Mouse (Mus musculus) B cell, adult 2 months (primary cell): ENCODE data around the gene Rnf157.
"Not testable (repeated sequence)": the region's sequence is repeated elsewhere in the genome, so short reads cannot be mapped to it uniquely, and the experiment has no call there.

Experiments
- DNase-seq, 2 experiments: peaks; one replicate each; pipeline ENCODE4 v3.0.0; 2022

The Rnf157 gene

GRCm38 (mm10) chr11:116433356-116434286 lies 20.8 kb upstream of the Rnf157 start, which contains the start of gene Ubald2:
Ubald2 (plus strand) TSS chr11:116434094.
- peak; percentile 97 to 98 for DNase-seq

DNA sequence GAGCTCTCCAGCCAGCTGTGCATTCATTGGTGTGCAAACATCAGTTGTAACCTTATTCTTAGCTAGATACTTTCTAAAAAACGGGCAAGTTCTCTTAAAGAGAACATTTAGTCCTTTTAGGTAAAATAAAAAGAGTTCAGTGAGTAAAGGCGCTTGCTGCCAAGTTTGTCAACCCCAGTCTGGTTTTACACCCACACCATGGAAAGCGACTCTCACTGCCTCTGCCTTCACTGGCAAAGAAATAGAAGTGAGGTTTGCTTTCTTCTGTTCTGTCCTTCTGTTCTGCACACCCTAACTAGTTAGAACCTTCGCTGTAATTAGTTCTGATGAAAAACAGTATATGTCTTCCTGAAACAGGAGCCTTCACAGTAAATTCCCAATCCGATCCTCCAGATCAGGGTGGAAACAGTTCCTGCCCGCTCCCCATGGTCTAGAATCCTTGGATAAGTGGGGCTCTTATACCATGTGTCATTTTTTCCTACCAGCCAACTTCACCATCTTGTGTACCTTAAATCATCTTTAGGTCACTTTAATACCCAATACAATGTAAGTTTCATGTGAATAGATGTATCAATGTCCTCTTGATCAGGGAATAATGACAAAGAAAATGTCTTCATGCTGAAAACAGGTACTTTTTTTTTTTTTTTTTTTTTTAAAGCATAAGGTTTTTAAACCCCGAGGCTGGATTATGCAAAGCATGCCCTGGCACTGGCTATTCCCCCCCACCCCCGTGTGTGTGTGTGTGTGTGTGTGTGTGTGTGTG lies 19.9 kb upstream of the Rnf157 start:
- DNase-seq = no peak

DNA sequence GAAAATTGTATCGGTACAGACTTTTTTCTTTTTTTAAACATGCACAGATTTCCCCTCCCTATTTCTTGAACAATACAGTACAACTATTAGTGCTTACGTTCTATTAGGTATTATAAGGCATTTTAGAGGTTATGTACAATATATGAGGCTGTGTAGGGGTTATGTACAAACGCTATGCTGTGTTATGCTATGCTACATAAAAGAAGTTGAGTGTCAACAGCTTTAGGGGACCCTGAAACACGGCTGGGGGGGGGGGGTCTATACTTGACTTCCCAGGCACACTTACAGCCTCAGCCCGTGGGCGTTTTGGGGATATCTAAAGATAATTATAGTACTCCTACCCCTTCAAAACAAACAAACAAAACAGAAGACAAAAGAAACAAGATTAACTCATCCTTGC lies 19.3 kb upstream of the Rnf157 start:
- DNase-seq = no peak

DNA sequence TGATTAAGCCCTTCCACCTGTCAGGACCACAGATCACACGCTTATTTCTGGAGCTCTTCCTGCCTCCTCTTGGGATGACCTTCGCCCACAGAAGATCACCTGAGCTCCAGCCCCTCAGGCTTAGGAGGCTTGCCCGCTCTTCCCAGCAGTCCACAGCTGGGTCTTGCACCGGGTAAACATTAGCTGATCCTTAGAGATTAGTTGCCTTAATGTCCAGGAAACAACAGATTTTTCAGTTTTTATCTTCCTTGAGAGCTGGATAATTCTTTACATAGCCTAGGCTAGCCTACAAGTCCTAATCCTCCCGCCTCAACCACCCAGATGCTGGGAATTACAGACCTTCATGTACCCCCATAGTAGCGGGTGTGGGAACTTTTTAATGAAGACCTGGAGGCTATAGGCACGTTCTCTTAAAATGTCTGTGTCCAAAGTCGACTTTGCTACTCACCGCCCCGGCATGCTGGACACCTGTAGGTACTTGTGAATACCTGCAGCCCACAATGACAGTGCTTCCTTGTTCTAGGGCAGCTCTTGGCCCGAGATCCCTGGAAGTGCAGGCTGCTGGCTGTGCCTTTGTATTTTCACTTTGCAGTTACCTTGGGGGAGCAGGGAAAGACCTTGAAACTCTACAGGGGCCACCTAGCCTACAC lies 18.7 kb upstream of the Rnf157 start:
- DNase-seq = no peak

DNA sequence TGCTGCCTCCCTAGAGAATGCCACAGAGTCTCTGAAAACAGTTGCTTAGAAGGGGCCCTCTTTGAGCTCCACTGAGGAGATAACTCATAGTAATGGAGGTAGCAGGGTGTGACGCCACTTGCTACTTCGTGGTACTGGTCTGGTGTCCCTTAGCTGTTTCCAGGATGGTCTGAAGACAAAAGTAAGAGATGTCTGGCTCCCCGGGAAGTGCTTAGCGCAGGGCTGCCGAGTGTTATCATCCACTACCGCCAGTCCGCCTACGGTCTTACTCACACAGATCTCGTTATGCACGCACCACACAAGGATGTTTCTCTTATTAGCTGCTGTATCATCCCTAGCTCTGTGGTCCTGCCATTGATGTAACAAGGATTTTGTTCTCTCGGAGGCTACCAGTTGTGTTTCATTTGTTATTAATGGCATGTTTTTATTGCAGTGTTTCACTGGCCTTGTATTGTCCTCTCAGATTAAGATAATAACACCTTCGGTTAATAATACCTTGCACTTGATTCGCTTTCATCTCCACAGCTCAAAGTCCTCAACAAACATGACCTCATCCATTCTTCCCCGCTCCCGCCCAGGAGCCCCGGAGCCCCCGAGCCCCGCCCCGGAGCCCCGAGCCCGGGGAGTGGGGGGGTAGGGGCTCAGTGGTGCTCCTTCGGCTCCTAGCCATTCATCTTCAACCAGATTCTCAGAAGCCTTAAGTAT lies 18.0 kb upstream of the Rnf157 start:
- DNase-seq = no peak

- no peak for DNase-seq
Measured at GRCm38 (mm10) chr11:116429862-116430613, 17.2 kb upstream of the Rnf157 start.

DNA sequence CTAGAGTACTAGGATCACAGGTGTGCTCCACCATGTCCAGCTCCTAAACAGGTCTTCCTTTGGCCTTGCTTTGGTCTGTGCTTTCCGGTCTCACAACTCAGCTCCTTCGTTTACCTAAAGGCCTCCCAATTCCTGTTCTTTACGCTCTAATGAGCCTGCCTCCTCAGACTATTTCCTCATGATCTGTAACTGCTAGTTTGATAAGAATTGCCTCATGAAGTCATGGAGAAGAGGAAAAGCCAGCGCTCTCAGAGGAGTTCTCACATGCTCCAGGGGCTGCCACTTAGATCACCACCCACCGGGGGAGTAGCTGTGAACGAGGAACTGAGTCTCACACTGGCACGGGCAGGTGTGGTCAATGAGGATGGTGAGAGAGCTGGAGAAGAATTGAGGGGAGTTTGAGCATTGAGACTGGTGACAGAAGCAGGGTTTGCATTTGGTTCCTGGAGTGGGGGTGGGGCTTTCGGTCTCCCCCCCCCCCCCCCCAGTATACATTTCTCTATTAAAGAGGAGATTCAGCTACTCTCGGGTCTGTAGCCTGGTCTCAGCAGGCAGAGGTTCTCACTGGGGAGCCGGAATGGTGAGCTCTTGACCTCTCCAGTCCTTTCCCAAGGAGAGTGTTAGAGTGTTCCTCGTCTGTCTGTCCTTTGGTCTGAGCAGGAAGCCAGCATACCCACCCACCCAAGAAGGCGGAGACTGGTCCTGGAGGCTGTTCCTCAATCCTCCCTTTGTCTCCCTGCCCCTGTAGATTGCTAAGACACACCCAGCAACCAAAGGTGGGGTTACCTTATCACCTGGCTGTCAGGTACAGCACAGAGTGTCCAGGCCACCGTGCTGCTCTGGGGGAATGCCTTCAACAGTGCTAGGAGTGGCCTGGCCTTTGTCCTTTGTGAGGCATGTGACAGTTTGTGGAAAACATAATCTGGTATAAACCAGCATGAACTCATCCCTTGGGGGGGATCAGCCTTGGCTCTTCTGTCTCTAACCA lies 16.3 kb upstream of the Rnf157 start:
- DNase-seq = peak in 1 of 2 experiments; percentile 38

DNA sequence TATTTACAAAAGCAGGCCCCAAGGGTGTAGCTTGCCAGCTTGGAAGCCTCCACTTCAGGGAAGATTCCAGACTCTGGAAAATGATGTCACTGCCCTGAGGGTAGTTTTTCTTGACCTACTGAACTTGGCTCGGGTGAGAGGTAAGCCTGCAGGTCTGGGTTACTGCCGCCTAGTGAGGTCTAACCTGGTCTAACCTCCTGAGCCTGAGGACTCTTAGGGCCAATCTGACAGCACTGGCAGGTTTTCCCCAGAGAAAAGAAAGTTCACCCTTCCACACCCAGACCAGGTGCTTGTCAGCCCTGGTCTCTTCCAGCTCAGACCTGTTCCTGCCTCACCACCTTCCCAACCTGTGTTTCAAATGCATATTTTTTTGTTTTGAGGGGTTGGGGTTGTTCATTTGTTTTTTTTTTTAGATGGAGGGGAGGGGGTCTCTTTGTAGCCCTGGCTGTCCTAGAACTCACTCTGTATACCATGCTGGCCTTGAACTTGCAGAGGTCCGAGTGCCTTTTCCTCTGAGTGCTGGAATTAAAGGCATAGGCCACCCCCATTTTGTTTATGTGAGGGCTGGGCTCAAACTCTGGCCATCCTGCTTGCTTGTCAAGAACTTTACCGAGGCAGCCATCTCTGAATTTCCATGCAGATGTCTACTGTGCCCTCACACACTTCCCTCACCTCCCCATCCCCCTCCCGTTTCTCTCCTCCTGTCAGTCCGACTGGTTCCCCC lies 14.2 kb upstream of the Rnf157 start:
- no peak for DNase-seq

GRCm38 (mm10) chr11:116426328-116426727 lies 13.5 kb upstream of the Rnf157 start:
- DNase-seq = not testable (repeated sequence)

- no peak for DNase-seq
Measured at GRCm38 (mm10) chr11:116424621-116425407, 12.0 kb upstream of the Rnf157 start.

GRCm38 (mm10) chr11:116423782-116424620 lies 11.2 kb upstream of the Rnf157 start:
- peak; percentile 84 to 88 for DNase-seq

DNA sequence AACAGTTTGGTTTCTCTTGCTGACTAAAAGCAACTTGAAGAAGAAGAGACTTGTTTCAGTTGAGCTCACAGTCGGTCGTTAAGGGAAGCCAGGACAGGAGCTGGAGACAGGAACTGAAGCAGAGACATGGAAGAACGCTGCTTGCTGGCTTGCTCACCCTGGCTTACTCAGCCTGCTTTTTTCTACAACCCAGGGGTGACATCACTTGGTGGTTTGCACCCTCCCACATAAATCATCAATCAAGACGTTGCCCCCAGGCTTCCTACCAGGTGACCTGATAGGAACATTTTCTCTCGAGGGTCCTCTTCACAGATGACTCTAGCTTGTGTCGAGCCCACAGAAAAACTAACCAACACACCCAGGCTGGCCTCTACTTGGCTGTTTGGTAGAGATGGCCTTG lies 10.4 kb upstream of the Rnf157 start:
- DNase-seq = peak in 1 of 2 experiments; percentile 42

GRCm38 (mm10) chr11:116422562-116422961 lies 9.7 kb upstream of the Rnf157 start:
- DNase-seq = no peak

GRCm38 (mm10) chr11:116421102-116421501 lies 8.3 kb upstream of the Rnf157 start:
- no peak for DNase-seq

GRCm38 (mm10) chr11:116418841-116419462 lies 6.1 kb upstream of the Rnf157 start:
- DNase-seq = peak; percentile 56 to 58

DNA sequence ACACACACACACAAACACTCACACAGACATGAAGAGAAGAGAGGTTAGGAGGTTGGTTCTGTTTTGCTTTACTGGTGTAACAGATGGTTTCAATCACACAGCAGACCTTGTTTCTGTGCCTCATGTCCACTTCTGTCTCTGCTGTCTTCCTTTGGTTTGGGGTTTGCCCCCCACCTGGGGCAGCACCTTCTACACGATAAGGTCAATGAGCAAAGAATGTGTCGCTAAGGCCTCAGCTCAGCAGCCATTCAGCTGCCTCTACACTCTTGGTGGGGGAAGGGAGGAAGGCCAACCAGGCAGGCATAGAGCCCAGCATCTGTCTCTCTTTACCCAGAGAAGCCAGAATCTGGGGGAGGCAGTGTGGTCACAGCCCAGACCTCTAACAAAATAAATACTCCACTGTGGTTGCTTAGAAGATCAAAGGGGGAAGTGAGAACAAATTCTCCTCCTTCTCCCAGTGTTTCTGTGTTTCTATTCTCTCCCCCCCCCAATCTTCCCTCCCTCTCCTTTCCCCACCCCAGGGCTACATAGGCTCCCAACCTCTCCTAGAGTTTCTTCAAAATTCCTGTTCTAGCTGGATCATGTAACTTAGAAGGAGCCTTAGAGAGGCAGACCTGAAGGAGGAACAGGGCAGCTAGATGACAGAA lies 5.5 kb upstream of the Rnf157 start:
- peak; percentile 76 to 79 for DNase-seq

- DNase-seq = no peak
Measured at GRCm38 (mm10) chr11:116417054-116417453, 4.2 kb upstream of the Rnf157 start.
